Mouse (Mus musculus) bone marrow macrophage, adult 2 months (primary cell): ENCODE results near the gene Hoxc8.

ENCODE experiments used
- CTCF ChIP-seq: IDR thresholded peaks from 2 replicates; pipeline ENCODE4 v1.5.1; 2012; ENCODE audit warnings: low read depth, mild to moderate bottlenecking, low read length, moderate library complexity
- POLR2A ChIP-seq: IDR thresholded peaks from 2 replicates; pipeline ENCODE4 v1.6.1; 2012; ENCODE audit warnings: mild to moderate bottlenecking, low read depth, low read length, borderline replicate concordance

GRCm38 (mm10) chr15:103039609-103040008 lies 49.2 kb downstream of the Hoxc8 start:
- TF ChIP-seq CTCF (no peak), POLR2A (no peak)
